Mouse (Mus musculus) liver, embryonic 14.5 days (tissue): ENCODE data around the gene Gm9508.

Source experiments
- CTCF ChIP-seq: IDR thresholded peaks from 2 replicates; pipeline ENCODE4 v1.5.1; 2016; ENCODE audit warnings: antibody characterized with exemption, low read depth, control low read depth
- EP300 ChIP-seq: IDR thresholded peaks from 2 replicates; pipeline ENCODE4 v1.6.1; 2016; ENCODE audit warnings: antibody characterized with exemption, low read depth

- TF ChIP-seq CTCF (no peak), EP300 (no peak)
Measured at GRCm38 (mm10) chr10:77647461-77647860, 49.6 kb downstream of the Gm9508 start.
